Mouse (Mus musculus): Measurements from ENCODE around the gene Gm21292.
"Not testable (repeated sequence)": the region's sequence is repeated elsewhere in the genome, so short reads cannot be mapped to it uniquely, and the experiment has no call there.

Gene Gm21292

DNA sequence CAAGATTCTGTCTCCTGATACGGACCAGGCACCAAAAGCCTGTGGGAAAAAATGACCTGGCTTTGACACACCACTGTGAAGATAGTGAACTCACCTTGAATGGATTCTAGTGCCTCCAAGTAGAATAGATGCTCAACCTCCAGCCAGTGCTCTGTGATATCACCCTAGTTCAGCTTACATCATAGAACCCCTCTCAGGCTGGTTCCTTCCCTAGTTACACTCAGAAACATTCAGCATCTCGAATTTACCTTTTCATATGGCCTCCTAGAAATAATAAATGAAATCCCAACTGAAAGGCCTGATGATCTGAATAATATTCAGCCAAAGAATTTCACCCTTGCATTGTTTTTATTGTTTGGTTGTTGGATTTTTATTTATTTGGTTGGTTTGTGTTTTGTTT lies at the start of gene Gm21292:
TSS of gene Gm21292 (minus strand) at position 101 of the 400 bp plus-strand sequence.
- ATAC-seq (ENCODE audit: insufficient number of reproducible peaks, low FRiP score, low TSS enrichment): not testable (repeated sequence)

All from cerebellum, adult (tissue).